Mouse (Mus musculus) brain, adult 2 months (tissue): ENCODE measurements around the gene Uts2r.

Source experiments
- DNase-seq: peaks from one replicate; pipeline ENCODE4 v3.0.0; 2011; ENCODE audit warnings: low read depth, low spot score

Uts2r gene

GRCm38 (mm10) chr11:121163751-121164150, 3.7 kb downstream of the Uts2r start:
- DNase-seq, result no peak

GRCm38 (mm10) chr11:121173203-121173602, 13.1 kb downstream of the Uts2r start:
- peak; percentile 43 for DNase-seq

DNA sequence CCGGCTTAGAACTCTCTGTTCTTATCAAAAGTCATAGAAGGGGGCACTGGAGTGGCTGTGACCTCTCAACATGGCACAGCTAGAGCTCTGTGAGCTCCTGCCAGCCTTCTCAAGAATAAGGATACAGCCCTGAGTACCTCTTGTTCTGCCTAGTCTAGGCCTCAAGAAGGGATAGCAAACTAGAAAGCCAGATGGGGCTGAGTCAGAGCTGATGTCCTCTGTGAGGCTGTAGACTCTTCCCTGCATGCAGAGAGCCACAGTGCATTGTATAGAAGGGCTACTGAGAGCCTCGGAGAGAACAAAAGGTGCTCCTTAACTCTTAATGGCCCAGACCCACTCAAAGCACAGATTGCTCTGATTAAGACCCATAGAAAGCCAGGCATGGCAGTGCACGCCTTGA, 14.2 kb downstream of the Uts2r start:
- peak; percentile 64 for DNase-seq

GRCm38 (mm10) chr11:121176285-121177270, 16.5 kb downstream of the Uts2r start:
- peak; percentile 73 for DNase-seq

GRCm38 (mm10) chr11:121189681-121190080, 29.6 kb downstream of the Uts2r start:
- peak; percentile 60 for DNase-seq

DNA sequence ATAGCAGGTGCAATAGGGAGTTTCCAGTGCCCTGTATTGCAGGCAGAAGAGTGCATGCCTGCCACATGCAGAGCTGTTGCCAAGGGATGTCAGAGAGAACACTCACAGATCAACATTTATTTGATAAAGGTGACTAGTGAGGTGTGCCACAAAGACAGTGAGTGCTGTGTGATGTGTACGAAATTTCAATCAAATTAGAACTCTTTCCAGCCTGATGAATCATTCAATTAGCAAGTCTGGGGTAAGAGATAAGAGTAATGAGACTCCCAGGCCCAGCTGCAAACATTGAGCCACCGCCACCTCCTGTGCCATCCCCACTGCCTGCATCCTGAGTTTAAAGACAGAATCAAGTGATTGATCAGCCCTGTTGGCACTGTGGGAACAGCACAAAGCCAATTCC, 32.7 kb downstream of the Uts2r start:
- DNase-seq, result no peak

GRCm38 (mm10) chr11:121193415-121193814, 33.3 kb downstream of the Uts2r start:
- DNase-seq, result peak; percentile 65

DNA sequence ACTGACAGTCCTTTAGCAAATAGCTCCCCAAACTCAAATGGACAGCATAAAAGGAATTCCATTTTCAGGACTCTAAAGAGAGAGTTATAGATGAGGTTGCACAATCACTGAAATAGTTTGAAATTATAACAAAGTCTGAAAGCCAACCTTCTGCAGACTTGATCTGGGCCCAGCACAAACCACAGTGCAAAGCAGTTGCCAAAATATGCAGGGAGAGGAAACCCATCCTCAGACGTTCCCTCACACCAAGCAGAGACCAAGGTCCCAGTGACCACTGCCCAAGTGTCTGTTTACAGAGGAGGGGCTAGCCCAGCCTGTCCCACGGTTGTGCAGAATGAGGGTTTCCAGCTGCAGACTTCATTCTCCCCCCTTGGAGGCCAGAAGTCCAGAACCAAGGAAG, 38.6 kb downstream of the Uts2r start:
- no peak for DNase-seq

GRCm38 (mm10) chr11:121199851-121200250, 39.8 kb downstream of the Uts2r start:
- DNase-seq, result no peak

DNA sequence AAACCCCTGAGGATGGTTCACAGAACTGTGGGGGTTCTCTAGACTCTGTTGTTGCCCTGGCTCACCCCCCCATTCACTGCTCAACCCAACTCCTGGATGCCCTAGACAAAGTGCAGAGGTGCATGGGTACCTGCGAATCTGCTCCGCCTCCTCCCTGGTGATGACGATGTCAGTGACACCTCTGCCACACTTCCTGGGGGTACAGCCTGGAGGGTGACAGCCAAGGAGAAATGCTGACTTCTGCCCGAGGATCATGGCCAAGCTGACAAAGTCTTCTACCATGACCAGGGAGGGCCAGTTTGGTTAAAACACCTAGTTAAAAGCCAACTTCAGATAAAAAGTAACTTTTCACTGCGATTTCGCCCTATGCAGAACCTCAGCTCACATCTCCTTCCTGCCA, 40.7 kb downstream of the Uts2r start:
- no peak for DNase-seq

GRCm38 (mm10) chr11:121201436-121202198, 41.5 kb downstream of the Uts2r start:
- DNase-seq, result peak; percentile 78

GRCm38 (mm10) chr11:121203859-121204160, 43.7 kb downstream of the Uts2r start:
- DNase-seq, result no peak

GRCm38 (mm10) chr11:121204161-121205006, 44.3 kb downstream of the Uts2r start, which contains the start of the genes Hexdc and Ogfod3:
Hexdc (plus strand) TSS chr11:121204433.
Ogfod3 (minus strand) TSS chr11:121204711.
- peak; percentile 99 for DNase-seq
